19 mouse cellular contexts compared by ENCODE assay signal in genomic region chr2:96723395-96723794, GRCm38 (mm10).
"Had no signal": no experiment of that assay in that cellular context is flagged by ENCODE, and none has a peak within 500 bp of the region (broad histone marks: within the 10 kb centered on the region; RNA-seq: fewer than 3 reads in every experiment).

No protein-coding gene starts in this region.

- H3K36me3 ChIP-seq: midbrain, embryonic 10.5 days; midbrain, embryonic 12.5 days; neural tube, embryonic 13.5 days; neural tube, embryonic 15.5 days had no signal

- H3K27ac ChIP-seq: midbrain, embryonic 10.5 days; midbrain, embryonic 12.5 days; neural tube, embryonic 13.5 days; neural tube, embryonic 15.5 days had no signal

- H3K4me2 ChIP-seq: lung, embryonic 14.5 days; midbrain, embryonic 12.5 days; neural tube, embryonic 13.5 days; neural tube, embryonic 15.5 days had no signal

- H3K9me3 ChIP-seq: midbrain, embryonic 10.5 days; midbrain, embryonic 12.5 days; neural tube, embryonic 13.5 days; neural tube, embryonic 15.5 days had no signal

- H3K4me3 ChIP-seq: midbrain, embryonic 10.5 days; midbrain, embryonic 12.5 days; myocyte; neural tube, embryonic 13.5 days; neural tube, embryonic 15.5 days had no signal

- ATAC-seq: midbrain, embryonic 16.5 days had no signal

- H3K27me3 ChIP-seq: midbrain, embryonic 12.5 days; neural tube, embryonic 13.5 days; neural tube, embryonic 15.5 days had no signal

- DNase-seq: lung, adult 18-20 months; lung, embryonic 14.5 days; lung, postnatal 14 days; lung, postnatal 36 days; midbrain, embryonic 14.5 days; retina, postnatal 1 day; right cerebral cortex, adult 18-20 months; right cerebral cortex, postnatal 25 days; right cerebral cortex, postnatal 4 days; spleen, adult 18-20 months; thymus, adult 18-20 months; thymus, postnatal 14 days; thymus, postnatal 36 days had no signal

- H3K4me1 ChIP-seq: midbrain, embryonic 12.5 days; neural tube, embryonic 13.5 days; neural tube, embryonic 15.5 days had no signal

- H3K9ac ChIP-seq: lung, embryonic 14.5 days; midbrain, embryonic 12.5 days; neural tube, embryonic 13.5 days; neural tube, embryonic 15.5 days had no signal
